Mouse (Mus musculus) kidney, adult 2 months (tissue): ENCODE measurements around the gene Fam160a2. TPM values are rescaled to one million over a fixed set of nuclear protein-coding genes. Genes with fewer than 3 reads are reported as not detected.
A peak's percentile ranks its signal among the peaks of the same experiment; 100 is the strongest.

Experiments
- DNase-seq: peaks from one replicate; pipeline ENCODE4 v3.0.0; 2021
- H3K27ac ChIP-seq: fragments of 200-500 bp; 2 replicates; pipeline ENCODE4 v1.5.1; 2012; ENCODE audit warnings: low read depth, low read length, control low read depth, inconsistent platforms; ENCODE audit not compliant: insufficient read depth
- H3K27me3 ChIP-seq: fragments of 200-500 bp; replicated peaks from 2 replicates; pipeline ENCODE4 v1.6.1; 2012; ENCODE audit warnings: mild to moderate bottlenecking, moderate library complexity, low read length, inconsistent platforms; ENCODE audit not compliant: control insufficient read depth, insufficient read depth
- H3K36me3 ChIP-seq: fragments of 200-500 bp; 2 replicates; pipeline ENCODE4 v1.6.1; 2012; ENCODE audit warnings: mild to moderate bottlenecking, moderate library complexity, low read length, inconsistent platforms; ENCODE audit not compliant: control insufficient read depth, insufficient read depth
- H3K4me1 ChIP-seq: fragments of 200-500 bp; 2 replicates; pipeline ENCODE4 v1.6.1; 2011; ENCODE audit warnings: low read length; ENCODE audit not compliant: control insufficient read depth, insufficient read depth
- H3K4me3 ChIP-seq: fragments of 200-500 bp; 2 replicates; pipeline ENCODE4 v1.5.1; 2011; ENCODE audit warnings: mild to moderate bottlenecking, low read depth, low read length, control low read depth; ENCODE audit not compliant: insufficient read depth
- CTCF ChIP-seq: fragments of 200-500 bp; conservative IDR thresholded peaks from 2 replicates; pipeline ENCODE4 v1.5.1; 2011; ENCODE audit warnings: low read depth, mild to moderate bottlenecking, control low read depth, low read length, moderate library complexity, mixed read lengths; ENCODE audit not compliant: insufficient read depth, insufficient read length
- POLR2A ChIP-seq: fragments of 200-500 bp; IDR thresholded peaks from one replicate; pipeline ENCODE4 v1.6.1; 2011; ENCODE audit warnings: low read depth, low read length, control low read depth
- WGBS: fragments of 180-500 bp; shearing (Covaris S2); methylation state at CpG from one replicate; pipeline ENCODE4 v1.1.7; 2018; 5-methylcytosine and 5-hydroxymethylcytosine counted together
- polyA plus RNA-seq: library from polyadenylated mRNA; depleted of rRNA; stranded (reverse); fragments of >200 nt; gene quantifications from 2 replicates; pipeline ENCODE4 v1.2.3, GENCODE M21; 2012; rRNA removed

Fam160a2 gene
- 39.6 and 50.2 TPM in 2 replicates for polyA plus RNA-seq

DNA sequence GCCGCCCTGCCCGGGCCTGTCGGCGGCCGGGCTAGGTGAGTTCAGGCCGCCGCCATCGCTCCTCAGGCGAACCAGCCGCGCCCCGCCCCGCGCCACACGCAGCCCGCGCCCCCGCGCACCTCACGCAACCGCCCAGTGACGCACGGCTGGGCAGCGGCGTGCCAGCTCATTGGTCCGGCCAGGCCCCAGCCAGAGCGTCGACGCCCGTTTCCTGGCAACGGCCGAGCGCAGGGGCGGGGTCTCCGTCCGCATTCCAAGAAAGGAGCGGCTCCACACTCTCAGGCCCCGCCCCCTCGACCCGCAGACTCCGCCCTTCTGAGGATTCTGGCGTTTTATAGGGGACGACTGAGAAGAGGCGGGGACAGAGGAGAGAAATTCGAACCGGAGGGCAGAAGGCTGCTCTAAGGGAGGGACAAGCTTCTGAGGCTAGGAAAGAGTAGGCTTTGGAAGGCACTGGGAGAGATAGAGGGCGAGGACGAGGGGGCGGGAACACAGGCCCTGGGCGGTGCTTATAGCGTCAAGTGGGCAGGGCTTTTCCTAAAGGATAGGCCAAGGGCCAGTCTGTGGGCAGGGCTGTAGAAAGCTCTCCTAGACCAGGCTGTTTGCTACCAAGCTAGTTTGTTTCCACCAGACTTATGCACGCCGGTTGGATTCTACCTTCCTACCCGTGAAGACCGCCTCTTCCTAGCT is at the start of gene Fam160a2:
Fam160a2 (minus strand) TSS at position 120 of the 690 bp plus-strand sequence.
- peak within 1 kb of the TSS; percentile 67 for H3K27ac ChIP-seq
- peak within 1 kb of the TSS; percentile 78 for H3K4me3 ChIP-seq
- WGBS = 1% methylated on average over 55 of the region's 55 CpGs
- TF ChIP-seq POLR2A (peak; percentile 29), CTCF (0 out of 2 replicates have a peak, but pooled peaks have one; percentile 4)
- H3K36me3 ChIP-seq = no peaks in the 10 kb centered on the region
- H3K27me3 ChIP-seq = no peaks in the 10 kb centered on the region
- DNase-seq = peak; percentile 100
- peaks cover 7% of the 10 kb centered on the region; the same call in 1 of the 2 replicates for H3K4me1 ChIP-seq

DNA sequence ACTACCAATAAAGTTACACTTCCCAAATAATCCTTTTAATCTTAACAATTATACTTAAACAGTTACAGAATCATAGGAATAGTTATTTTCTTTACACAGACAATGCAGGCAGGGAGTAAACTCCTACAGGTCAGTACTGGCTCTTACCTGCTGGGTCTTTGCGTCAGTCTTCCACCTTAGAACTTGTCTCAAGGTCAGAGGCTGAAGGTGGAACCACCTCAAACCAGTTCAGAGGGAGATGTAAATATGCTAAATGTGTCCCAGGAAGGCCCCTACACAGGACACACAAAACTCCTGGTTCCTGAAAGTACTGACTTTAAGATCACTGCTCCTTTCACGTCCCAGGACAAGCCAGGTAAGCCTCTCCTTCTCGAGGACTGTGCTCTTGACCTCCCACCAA is 45.2 kb upstream of the Fam160a2 start:
- WGBS = 44% methylated on average over 3 of the region's 3 CpGs
- no peaks in the 10 kb centered on the region for H3K27me3 ChIP-seq
- no peak for TF ChIP-seq CTCF
- no peak for TF ChIP-seq POLR2A
- no peak overlapping the region for H3K27ac ChIP-seq
- H3K4me3 ChIP-seq = no peak overlapping the region
- peak; percentile 14 for DNase-seq
- no peaks in the 10 kb centered on the region for H3K4me1 ChIP-seq
- no peaks in the 10 kb centered on the region for H3K36me3 ChIP-seq

DNA sequence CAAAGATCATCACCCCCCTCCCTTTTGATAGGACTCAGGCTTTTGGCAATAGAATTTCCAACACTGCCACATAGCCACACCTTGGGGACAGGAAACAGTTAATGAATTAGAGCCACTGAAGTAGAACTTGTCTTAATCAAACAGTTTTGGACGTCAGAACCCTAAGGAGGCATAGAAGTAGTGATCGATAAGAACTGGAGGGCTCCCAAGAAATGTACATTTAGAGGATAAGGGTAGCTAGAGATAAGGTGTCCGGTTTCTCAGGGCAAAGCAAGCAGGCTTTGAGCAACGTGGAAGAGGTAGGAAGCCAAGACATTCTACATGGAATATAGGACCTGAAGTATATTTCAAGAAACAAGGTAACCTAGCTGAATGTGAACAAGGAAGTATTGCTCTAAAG is 41.6 kb upstream of the Fam160a2 start:
- TF ChIP-seq POLR2A = no peak
- TF ChIP-seq CTCF = no peak
- Histone ChIP-seq H3K36me3 (no peaks in the 10 kb centered on the region), H3K4me1 (no peaks in the 10 kb centered on the region), H3K27me3 (no peaks in the 10 kb centered on the region), H3K27ac (no peak overlapping the region), H3K4me3 (no peak overlapping the region)
- WGBS = 48% methylated on average over 4 of the region's 4 CpGs
- DNase-seq = no peak

DNA sequence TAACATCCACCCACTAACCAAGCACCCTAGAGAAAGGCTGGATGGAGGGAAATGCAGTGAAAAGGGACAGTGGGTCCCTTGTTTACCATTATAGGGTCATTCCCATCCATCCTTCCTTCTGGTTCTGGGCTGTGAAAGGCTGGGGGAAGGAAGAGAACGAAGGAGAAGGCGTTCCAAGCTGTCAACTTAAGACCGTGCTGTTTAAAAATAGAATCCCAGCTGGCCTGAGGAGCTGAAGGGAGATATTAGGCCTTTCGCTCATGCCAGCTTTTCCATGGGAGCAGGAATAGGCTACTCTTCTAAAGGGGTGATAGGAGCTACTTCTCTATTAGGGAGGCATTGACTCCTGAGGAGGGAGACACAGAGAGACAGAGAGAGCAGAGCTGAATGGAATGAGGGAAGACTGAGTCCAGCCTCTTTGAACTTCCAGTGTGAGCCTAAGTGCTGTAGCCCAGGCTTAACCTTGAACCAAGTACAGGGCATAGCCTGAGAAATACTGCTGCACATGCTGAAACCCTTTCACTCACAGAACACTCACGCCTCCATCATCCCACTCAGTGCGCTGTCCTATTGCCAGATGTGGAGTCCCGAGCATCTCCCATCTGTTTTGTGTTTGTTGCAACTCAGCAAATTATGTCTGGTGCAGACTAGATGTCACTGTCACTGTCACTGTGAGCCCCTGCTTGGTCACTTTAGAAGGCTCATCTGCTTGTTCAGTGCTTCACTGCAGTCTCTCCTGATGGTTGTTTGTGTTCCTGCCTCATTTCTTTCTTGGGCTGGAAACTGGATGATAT is 38.3 kb upstream of the Fam160a2 start:
- Histone ChIP-seq H3K27me3 (no peaks in the 10 kb centered on the region), H3K27ac (no peak overlapping the region), H3K4me1 (no peaks in the 10 kb centered on the region), H3K4me3 (no peak overlapping the region), H3K36me3 (no peaks in the 10 kb centered on the region)
- WGBS = 65% methylated on average over 7 of the region's 7 CpGs
- DNase-seq = no peak
- TF ChIP-seq POLR2A = no peak
- no peak for TF ChIP-seq CTCF

DNA sequence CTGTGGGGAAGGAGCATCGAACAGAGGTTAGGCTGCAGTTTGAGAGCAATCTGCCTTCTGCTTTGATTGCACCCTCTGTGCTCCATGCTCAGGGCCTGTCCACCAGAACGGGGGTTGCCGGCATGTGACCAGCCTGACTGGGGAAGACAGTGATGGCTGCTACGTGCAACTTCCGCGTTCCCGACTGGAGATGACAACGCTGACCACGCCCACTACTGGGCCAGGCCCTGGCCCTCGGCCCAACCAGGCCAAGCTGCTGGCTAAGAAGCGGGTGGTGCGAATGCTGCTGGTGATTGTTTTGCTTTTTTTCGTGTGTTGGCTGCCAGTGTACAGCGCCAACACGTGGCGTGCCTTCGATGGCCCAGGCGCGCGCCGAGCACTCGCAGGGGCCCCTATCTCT is 34.9 kb upstream of the Fam160a2 start:
- WGBS = 88% methylated on average over 22 of the region's 22 CpGs
- Histone ChIP-seq H3K27ac (no peak overlapping the region), H3K4me1 (no peaks in the 10 kb centered on the region), H3K36me3 (no peaks in the 10 kb centered on the region), H3K27me3 (no peaks in the 10 kb centered on the region), H3K4me3 (no peak overlapping the region)
- TF ChIP-seq POLR2A (no peak), CTCF (no peak)
- no peak for DNase-seq

DNA sequence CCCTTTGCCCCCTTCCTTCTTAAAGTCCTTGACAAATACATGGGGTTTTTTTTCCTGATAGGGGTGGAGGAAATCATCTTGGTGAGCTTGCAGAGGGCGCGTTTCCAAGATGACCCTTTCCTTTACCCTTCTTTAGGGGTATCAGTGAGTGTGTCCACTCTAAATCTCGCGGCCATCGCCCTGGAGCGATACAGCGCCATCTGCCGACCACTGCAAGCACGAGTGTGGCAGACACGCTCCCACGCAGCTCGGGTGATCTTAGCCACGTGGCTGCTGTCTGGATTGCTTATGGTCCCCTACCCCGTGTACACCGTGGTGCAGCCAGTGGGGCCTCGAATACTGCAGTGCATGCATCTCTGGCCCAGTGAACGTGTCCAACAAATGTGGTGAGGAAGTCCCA is 34.0 kb upstream of the Fam160a2 start:
- Histone ChIP-seq H3K36me3 (no peaks in the 10 kb centered on the region), H3K27me3 (no peaks in the 10 kb centered on the region), H3K4me1 (no peaks in the 10 kb centered on the region), H3K4me3 (no peak overlapping the region), H3K27ac (no peak overlapping the region)
- no peak for DNase-seq
- TF ChIP-seq CTCF = no peak
- no peak for TF ChIP-seq POLR2A
- 81% methylated on average over 17 of the region's 17 CpGs for WGBS

DNA sequence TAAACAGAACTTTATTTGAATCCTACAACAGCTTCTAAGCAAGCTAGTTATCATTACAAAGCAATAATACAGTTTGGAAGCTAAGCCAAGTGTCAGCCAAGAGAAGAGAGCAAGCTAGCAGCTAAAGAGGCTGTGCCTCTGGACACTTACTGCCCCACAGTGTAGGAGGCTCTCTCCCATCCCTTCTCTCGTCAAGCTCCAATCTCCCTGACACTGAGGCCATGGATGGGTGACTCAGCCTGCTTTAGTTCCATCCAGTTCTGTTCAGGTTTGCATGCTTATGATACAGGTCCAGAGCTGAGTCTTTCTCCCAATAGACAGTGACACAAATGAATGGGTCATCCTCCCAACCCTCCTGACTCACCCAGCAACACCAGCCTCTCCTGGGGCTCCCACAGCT is 32.2 kb upstream of the Fam160a2 start:
- H3K36me3 ChIP-seq = no peaks in the 10 kb centered on the region
- H3K4me3 ChIP-seq = no peak overlapping the region
- TF ChIP-seq CTCF = no peak
- TF ChIP-seq POLR2A = no peak
- H3K27me3 ChIP-seq = no peaks in the 10 kb centered on the region
- no peaks in the 10 kb centered on the region for H3K4me1 ChIP-seq
- H3K27ac ChIP-seq = no peak overlapping the region
- DNase-seq = no peak
- 33% methylated on average over 1 of the region's 1 CpGs for WGBS
